Mouse (Mus musculus) cerebellum, postnatal 10 days (tissue): Measurements from ENCODE around the gene Acox1.

Experiments used
- DNase-seq, 2 experiments: peaks; one replicate each; pipeline ENCODE4 v3.0.0; 2021; ENCODE audit warnings: mixed read lengths in 2 of 2

The Acox1 gene

DNA sequence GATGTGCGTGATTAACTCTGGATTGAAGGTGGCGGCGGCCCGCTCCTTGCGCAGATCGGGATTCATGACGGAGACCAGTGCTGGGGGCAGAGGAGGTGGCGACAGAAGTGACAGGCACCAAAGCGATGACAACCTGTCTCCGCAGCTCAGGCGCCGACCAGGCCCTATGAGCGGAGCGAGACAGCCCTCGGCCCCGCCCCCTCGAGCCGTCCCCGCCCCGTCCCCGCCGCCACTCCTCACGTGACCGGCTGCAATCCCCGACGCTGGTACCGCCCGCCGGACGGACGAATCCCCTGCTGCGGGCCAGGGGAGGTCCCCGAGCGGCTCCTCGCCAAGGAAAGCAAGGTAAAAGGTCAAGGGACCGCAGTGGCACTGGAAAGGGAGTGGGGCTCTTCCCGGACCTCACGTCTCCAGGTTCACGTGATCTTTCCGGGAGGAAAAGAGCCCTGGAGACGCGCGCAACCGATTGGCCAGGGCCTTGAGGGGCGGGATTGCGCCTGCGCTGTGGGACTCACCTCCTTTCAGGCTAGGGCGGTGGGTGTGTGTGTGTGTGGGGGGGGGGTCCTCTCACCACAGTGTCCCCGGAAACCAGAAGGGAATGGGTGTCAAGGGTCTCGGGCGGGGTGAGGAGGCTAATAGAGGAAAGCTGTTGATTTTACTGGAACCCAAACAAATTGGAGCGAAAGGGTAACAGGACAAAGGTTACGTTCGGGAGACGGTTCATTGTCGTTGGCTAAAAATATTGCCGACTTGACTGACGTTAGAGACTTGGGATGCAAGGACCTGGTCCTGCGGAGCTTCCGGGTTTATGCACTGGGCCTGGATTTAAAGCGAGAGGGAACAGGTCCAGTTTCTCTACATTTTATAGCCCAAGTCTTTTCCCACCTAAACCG is at the start of gene Acox1, which contains the start of gene Ten1:
Gene Acox1, minus strand, starts transcription at position 407 of the 893 bp plus-strand sequence.
Gene Ten1, plus strand, starts transcription at position 217 of the 893 bp plus-strand sequence.
- peak; percentile 98 to 99 for DNase-seq

DNA sequence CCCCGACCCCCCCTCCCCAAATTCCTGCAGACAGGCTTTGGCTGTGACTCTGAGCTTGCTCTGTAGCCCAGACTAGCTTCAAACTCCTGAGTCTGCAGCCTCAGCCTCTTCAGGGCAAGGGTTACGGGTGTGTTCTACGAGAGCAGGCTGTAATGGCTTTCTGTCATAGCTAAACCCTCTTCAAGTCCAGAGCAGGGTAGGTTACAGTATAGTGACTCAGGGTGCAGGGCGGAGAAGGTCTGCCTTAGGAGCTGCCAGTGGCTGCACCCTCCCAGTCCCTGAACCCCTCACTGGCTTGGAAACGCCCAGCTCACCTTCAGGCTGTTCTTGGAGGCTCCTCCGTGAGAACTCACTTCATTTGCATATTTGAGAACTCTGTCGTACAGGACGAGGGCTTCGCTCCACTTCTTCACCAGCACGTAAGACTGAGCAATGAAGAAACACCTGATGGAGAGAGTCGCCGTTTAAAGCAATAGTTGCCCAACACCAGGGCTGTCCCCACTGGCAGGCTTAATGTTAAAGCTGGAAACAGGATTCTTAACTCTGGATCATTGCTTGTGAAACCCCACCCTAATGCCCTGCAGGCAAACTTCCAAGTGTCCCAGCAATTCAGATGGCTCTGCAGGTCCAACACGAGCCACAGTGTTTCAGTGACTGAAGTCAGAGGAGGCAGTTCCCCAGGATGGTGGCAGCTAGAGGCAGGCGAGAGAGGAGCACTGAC is 48.8 kb upstream of the Acox1 start:
- DNase-seq = no peak

DNA sequence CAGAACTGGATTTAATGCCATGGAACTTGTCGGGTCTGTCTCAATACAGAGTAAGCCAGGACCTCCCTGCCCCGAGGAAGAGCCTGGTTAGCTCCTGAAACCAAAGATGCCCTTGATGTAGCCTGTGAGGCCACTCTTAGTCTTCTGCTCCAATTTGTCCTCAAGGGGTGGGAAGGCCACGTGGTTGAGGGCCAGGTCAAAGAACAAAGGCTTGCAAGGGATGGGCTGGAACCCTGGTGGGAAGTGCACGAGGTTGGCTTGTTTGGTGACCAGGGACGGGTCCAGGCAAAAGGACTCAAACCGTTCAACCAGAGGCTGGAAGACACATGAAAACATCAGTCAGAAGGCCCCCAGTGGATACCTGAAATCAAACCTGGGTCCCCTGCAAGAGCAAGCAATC is 46.8 kb upstream of the Acox1 start:
- no peak for DNase-seq

DNA sequence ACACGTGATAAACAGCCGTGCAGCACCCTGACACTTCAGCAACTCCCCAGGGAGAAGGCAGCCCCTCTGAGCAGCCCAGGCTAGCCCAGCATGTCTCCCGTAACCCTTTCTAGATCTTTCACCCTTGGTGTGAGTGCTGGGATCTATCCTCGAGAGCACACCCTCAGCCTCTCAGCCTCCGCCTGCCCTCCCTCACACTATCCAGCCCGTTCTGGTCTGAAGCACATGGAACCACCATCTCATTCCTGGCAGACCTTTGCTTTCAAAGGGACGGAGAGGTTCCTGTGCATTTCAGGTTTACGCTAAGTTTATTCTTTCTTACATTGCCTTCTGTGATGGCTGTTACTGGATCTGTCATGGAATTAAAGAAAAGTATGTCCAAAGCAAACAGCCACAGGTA is 45.7 kb upstream of the Acox1 start:
- DNase-seq = no peak

DNA sequence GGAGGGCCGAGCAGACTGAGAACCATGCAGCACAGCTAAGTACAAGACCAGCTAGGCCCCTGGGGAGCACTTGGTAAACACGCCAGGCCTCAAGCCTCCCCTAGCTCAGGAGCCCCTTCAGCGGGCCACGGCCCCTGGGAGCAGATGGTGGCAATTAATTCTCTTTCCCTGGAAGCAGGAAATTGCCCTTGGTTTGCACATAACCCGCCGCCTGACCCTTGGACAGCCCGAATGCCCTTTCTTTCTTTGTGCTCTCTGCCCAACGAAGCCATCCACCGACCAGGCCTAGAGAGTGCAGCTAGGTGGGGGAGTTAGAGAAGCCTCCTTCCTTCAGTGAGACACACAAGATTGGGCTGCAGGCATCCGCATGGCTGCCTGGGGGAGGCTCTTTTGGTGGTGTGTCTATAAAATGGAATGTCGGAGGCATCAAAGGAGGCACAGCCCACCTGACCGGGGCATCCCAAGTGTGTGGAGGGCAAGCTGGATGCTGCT is 42.9 kb upstream of the Acox1 start:
- DNase-seq = no peak

DNA sequence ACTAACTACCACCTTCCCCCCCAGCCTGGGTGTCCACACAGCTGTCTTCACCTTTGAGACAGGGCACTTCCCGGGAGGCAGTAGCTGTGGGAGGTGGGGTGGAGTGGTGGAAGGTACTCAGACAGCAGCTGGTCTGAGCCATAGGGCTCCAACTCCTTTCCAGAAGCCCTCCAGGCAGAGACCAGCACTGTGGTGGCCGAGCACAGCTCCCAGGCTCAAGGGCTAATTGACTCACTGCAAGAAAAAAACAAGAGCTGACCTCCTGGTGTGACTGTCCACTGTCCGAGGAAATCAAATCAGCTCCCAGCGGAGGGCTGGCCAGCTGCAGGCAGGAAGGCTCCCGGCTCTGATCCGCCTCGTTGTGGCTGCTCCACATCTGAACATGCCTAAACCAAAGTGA is 41.0 kb upstream of the Acox1 start:
- DNase-seq = no peak

DNA sequence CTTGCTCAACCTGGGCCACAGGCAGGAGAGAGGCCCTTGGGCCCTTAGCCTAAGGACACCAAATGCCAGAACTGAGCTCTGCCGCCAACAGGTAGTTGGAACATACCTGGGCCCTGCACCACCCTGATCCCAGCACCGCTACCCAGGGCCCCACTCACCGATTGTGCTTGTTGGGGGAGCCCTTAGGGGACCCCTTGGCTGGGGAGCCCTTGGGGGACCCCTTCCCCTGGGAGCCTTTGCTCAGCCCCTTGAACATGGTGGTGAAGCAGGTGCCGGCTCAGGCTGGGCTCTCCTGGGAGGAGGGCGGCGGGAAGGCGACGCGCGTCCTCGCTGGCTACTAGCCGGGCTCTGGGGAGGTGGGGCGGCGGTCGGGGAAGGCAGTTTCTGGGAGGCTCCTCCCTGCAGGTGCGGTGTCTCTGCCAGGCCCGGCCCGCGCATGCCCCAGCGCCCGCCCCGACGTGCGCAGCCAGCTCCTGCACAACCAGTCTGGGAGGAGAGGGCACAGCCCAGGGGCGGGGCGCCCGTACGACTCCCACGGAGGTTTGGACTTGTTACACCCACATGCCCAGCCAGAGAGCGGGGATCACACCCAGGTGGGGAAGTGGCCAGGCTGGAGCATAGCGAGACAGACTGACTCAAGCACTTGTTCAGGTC is 39.0 kb upstream of the Acox1 start, which contains the start of gene Evpl:
Gene Evpl, minus strand, starts transcription at position 336 of the 654 bp plus-strand sequence.
- DNase-seq = peak in 1 of 2 experiments; percentile 32

DNA sequence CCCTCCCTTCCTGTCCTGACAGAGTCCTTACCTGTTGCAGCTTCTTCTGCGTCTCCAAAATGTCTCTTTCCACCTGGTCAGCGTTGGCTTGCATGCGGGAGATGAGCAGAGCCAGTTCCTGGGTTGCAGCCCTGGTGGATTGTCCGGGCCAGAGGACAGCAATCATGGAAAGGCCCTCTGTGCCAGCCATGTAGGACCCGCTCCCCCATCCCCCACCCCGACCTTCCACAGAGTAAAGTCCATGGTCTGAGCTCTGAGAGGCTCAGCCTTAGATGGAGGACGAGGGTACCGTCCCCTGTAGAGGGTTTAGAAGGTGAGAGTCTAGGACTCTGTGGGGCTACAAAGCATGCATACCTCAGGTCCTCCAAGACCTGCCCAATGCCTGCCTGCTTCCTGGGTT is 36.1 kb upstream of the Acox1 start:
- DNase-seq = no peak

- no peak for DNase-seq
Observed at GRCm38 (mm10) chr11:116232427-116232826, 33.6 kb upstream of the Acox1 start.

DNA sequence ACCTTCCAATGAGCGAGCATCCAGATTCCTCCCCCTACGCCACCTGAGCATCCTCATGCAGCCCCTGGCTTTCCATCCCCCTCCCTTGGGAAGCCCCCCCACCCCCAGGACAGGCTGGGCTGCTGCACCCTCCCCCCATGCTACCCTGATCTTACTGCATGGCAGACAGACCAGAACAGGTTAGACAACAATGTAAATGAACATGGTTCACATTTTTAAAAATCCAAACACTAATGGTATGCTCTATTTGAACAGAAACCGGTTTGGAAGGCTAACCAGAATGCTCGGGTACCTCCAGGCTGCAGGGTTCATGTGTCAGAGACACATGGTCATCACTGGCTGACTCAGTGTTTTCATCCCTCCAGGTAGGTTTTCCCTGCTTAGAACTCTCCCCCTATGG is 29.9 kb upstream of the Acox1 start:
- no peak for DNase-seq

- peak; percentile 90 to 94 for DNase-seq
Observed at GRCm38 (mm10) chr11:116226414-116226813, 27.6 kb upstream of the Acox1 start.

GRCm38 (mm10) chr11:116222740-116223059 is 23.9 kb upstream of the Acox1 start:
- DNase-seq = no peak

GRCm38 (mm10) chr11:116221931-116222739 is 23.3 kb upstream of the Acox1 start:
- peak; percentile 38 to 54 for DNase-seq

GRCm38 (mm10) chr11:116219885-116220284 is 21.0 kb upstream of the Acox1 start:
- DNase-seq = peak; percentile 83 to 84

GRCm38 (mm10) chr11:116218737-116219400 is 20.0 kb upstream of the Acox1 start:
- DNase-seq = peak; percentile 85 to 87

DNA sequence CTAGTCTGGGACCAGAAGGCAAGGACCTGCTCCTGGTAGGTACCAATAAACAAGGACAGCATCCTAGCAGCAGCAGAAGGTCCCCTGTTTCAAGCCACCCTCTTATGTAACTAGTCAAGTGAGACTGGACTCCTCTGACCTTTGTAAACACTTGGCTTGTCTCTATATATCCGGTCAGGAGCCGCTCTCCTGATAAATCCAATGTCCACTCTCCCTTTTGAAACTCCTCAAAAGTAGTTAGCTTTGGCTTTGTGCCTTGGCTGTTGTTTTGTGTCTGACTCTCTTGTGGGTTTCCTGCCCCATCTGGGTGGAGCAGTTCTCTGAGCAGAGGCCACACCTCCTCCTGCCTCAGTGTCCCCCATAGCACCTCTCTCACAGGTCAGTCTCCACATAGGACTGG is 19.4 kb upstream of the Acox1 start:
- no peak for DNase-seq

DNA sequence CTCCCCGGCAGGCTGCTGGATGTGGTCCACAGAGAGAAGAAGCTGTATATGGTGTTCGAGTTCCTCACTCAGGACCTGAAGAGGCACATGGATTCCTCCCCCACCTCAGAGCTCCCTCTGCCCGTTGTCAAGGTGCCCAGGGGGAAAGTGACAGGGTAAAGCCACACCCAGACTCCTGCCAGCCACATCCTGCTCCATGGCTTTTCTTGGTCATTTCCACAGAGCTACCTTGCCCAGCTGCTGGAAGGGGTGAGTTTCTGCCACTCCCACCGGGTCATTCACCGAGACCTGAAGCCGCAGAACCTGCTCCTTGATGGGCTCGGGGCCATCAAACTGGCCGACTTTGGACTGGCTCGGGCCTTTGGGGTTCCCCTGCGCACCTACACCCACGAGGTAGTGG is 17.7 kb upstream of the Acox1 start:
- DNase-seq = no peak

DNA sequence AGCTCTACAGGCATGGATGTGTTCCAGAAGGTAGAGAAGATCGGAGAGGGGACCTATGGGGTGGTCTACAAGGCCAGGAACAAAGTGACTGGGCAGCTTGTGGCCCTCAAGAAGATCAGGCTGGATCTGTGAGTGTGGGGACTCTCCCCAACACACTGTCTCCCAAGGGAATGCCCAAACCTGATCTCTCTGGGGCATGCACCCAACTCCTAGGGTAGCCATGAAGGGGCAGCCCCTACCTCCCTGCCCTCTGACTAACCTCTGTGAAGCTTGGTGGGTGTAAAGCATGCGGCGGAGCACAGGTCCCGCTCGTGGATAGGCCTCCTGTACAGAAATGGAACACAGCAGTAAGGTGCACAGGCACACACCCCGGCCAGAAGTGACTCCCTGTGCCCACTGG is 17.1 kb upstream of the Acox1 start:
- DNase-seq = no peak

DNA sequence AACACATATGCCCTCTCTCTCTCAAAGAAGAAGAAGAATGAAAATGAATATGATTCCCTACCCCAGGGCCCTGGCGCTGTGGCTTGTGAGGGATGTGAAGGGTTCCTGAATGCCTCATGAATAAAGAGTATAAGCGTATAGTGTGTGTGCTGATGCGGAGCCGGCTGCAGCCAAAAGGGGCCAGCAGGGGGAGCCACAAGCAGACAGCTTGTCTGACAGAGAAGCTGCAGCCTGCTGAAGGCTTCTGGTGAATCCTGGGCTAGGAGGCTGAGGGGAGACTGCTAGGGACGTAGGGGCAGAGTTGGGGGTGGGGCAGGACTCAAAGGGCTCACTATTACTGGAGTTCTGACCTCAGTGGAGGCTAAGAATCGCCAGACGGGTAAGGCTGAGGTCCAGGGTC is 16.3 kb upstream of the Acox1 start:
- DNase-seq = peak; percentile 53 to 65

GRCm38 (mm10) chr11:116213877-116214510 is 15.1 kb upstream of the Acox1 start:
- no peak for DNase-seq

GRCm38 (mm10) chr11:116212847-116213246 is 14.0 kb upstream of the Acox1 start:
- no peak for DNase-seq
